Mouse (Mus musculus) cerebellum, postnatal 36 days (tissue): ENCODE data around the gene Ddx4.
"Not testable (repeated sequence)": the region's sequence is repeated elsewhere in the genome, so short reads cannot be mapped to it uniquely, and the experiment has no call there.

Experiments
- DNase-seq, 2 experiments: peaks; one replicate each; pipeline ENCODE4 v3.0.0; 2021 to 2022; ENCODE audit warnings: mixed read lengths in 2 of 2

Gene Ddx4

DNA sequence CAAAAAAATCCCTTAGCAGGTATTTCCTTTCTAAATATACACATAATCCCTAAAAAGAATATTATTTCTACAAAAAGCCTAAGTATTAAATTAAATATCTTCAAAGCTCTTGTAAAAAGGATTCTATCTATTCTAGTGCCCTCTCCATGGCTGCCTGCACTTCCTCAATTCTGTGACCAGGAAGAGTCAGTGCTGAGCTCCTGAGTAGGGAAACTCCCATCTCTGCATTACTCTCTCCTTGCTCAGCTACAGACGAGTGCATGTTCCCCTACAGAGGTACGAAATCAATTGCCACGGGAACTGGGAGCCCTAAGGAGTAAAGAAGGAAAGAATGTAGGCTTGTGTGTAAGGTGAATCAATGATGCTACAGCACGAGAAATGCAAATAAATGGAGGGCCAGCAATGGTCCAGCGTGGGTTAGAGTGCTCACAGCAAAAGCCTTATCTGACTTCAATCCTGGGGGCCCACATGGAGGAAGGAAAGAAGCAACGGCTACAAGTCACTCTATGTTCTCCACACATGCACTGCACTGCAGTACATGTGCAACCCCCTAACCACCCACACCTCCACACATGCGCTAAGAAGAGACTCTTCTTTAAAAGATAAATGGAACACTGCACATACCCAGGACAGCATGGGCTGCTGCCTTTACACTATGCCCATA lies 17.0 kb downstream of the Ddx4 start:
- DNase-seq = no peak

DNA sequence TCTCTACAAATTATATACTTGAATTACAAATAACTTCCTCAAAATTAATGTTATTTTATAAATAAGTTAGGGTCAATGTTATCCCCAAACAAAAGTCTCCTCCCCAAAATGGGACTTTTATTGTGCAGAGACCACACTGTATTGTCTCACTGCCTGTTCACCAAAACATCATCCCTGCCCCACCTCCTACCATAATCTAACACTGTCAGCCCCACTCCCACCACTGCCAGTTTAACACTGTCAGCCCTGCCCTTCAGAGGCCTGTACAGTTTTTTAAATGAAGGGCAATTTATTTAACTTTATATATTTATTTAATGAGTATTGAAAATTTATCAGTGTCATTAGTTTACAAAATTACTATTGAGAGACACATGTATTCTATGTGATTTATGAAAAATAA lies 26.7 kb downstream of the Ddx4 start:
- no peak for DNase-seq

- no peak for DNase-seq
These were observed 27.7 kb downstream of the Ddx4 start for GRCm38 (mm10) chr13:112624622-112625021.

GRCm38 (mm10) chr13:112623656-112624055 lies 28.6 kb downstream of the Ddx4 start:
- DNase-seq = peak; percentile 15 to 21

DNA sequence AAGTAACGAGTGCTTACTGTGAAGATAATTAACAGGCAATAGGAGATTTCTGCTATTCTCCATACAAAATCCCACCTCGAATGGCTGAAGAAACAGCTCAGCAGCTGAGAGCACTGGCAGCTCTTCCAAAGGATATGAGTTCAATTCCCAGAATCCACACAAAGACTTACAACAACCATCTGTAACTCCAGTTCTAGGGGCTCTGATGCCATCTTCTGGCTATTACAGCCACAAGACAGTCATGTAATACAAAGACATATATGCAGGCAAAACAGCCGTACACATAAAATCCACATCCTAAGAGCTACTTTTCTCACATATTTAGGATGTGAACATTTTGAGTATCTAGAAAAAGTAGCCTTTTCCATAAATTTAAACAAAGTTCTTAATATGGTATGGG lies 30.7 kb downstream of the Ddx4 start:
- no peak for DNase-seq

- DNase-seq = no peak
These were observed 43.7 kb downstream of the Ddx4 start for GRCm38 (mm10) chr13:112608606-112609005.

DNA sequence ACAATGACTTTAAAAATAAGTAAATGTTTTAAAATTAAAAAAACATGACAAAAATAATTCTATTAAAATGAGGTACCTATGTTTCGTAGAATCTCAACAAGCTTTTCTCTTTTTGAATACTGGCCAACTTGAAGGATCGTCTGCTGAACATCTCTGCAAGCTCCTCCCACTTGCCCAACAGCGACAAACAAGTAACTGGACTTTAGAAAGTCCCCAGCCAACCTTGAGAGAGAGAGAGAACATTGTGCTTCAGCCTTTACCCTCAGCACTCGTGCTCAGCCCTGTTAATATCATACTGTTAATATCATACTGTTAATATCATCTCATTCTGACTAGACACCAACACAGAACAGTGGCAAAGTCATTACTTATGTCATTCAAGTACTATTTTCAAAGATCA lies 47.9 kb downstream of the Ddx4 start:
- DNase-seq = no peak

DNA sequence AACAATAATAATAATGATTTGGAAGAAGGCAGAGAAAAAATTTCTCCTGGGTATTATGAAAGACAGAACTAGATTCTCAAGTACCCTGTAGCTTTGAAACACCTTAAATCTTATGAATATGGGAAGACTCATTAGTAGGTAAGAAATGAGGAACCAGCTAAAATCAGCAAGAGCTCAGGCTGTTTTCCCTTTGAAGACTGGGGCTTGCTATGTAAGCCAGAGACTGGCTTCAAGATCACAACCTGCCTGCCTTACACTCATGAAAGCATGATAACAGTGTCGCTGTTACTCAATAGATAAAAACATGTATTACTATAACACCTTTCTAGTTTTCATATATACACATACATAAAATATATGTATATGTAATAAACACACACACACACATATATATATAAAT lies 48.4 kb downstream of the Ddx4 start:
- DNase-seq = no peak

DNA sequence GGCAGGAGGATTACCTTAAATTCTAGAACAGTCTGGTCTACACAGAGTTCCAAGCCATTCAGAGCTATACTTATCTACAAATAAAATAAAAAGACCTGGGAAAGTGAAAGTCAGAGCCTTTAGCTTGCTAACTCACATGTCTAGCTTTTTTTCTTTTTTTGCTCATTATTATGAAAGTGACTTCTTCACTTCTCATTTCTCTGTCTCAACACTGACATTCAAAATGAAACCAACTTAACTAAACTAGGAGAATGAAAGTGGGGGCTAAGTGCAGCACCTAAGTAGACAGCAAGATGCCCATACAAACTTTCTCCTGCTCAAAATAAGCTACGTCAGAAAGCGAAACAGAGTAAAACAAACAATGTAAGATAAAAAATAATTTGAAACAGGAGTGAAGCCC lies 49.7 kb downstream of the Ddx4 start:
- no peak for DNase-seq

GRCm38 (mm10) chr13:112594260-112594659 lies 58.0 kb downstream of the Ddx4 start, which contains the start of gene Il31ra:
Gene Il31ra (minus strand): TSS chr13:112594360.
- DNase-seq = not testable (repeated sequence)

- DNase-seq = no peak
These were observed 62.0 kb downstream of the Ddx4 start for GRCm38 (mm10) chr13:112590254-112590653.

DNA sequence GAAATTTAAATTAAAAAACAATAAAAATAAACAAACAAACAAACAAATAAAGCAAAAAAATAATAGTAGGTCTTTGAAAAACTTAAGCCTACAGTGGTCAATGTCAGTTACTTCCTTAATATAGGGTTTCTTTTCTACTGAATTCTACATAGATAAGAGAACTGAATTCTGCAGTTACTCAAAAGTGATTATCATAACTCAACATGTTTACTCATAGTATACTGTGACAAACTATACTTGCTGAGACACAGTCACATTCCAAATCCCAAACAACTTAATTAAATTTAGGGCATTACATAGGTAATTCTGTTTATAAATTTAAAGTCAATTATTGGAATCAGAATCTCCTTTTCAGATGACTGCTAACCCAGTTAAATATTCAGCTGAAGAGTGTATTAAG lies 62.6 kb downstream of the Ddx4 start:
- DNase-seq = no peak

- DNase-seq = no peak
These were observed 67.6 kb downstream of the Ddx4 start for GRCm38 (mm10) chr13:112584556-112585237.

GRCm38 (mm10) chr13:112582291-112582690 lies 70.0 kb downstream of the Ddx4 start:
- DNase-seq = no peak

GRCm38 (mm10) chr13:112581796-112582195 lies 70.5 kb downstream of the Ddx4 start:
- no peak for DNase-seq

DNA sequence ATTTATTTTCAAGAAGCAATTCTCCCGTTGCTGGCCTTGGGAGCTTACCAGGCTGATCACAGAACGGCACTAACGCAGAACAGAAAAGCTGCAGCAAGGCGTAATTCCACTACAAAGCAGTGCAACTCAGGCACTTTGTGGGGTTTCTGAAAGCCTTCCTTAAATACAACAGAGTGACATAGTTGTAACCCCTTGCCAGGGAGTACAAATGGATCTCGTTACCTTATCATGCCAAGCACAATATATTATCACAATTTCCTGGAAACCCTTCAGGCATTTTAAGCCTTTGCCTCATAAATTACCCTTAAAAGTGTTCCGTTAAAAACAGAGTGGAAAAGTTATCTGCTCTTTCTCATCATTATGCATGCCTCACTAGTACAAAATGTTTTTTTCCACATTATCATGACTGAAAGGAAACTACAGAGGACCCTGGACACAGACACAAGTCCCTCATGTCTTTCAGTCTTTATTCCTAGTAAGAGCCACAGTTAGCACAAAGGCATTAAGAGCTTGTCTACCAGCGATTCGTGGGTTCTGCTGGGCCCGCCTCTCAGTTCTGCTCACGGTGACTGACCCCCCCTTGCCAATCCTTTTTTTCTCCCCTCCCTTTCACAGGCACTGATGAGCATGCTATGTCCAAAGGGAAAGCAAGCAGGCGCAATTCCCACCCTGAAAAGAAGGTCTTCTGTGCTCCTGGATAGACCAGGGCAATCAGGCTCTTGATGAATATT lies 71.5 kb downstream of the Ddx4 start:
- DNase-seq = no peak

- peak; percentile 98 to 100 for DNase-seq
These were observed 74.2 kb downstream of the Ddx4 start for GRCm38 (mm10) chr13:112578041-112578440.

GRCm38 (mm10) chr13:112573800-112574199 lies 78.5 kb downstream of the Ddx4 start:
- DNase-seq = no peak

GRCm38 (mm10) chr13:112570768-112571167 lies 81.5 kb downstream of the Ddx4 start:
- no peak for DNase-seq

- DNase-seq = no peak
These were observed 82.7 kb downstream of the Ddx4 start for GRCm38 (mm10) chr13:112569606-112570005.

DNA sequence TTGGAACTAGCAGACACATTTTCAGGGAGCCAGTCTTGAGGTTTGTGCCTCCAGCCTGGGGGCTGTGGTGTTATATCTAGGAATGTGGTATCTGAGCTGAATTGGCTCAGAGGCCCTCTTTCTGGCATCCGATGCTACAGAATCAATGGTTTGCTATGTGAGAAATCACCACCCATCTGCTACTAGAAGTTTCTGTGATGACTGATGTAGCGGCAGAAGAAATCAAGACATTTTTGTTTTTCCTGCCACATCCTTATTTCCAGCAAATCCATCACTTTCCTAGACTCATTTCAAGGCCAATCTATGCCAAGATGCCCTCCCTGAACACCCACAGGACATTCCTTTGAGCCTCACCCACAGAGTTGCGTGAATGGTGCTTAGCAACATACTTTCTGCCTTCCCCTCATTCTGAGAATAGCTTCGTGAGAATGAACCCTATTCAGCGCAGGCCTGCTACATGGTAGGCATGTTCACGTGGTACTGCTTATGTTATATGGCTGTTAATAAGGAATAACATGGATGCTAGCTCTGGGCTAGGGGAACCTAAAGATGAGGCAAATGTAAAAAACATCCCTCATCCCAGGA lies 91.6 kb downstream of the Ddx4 start:
- no peak for DNase-seq

DNA sequence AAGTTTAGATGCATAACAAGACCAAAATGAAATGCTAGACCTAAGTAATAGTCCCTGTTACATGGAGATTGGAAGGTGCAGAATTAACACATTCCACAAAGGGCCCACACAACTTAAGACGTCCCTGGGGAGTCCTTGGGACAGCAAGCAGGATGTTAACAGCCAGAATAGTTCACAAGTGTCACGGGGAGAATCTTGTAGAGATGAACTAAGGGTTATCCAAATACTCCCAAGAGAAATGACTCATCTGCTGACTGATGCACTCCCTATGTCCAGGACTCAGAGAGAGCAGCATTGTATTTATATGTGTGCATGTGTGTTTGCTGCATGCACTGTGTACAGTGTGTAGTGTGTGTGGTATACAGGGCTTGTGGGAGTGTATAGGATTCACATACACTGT lies 95.8 kb downstream of the Ddx4 start:
- no peak for DNase-seq

GRCm38 (mm10) chr13:112553304-112553703 lies 99.0 kb downstream of the Ddx4 start:
- DNase-seq = no peak
